Mouse (Mus musculus) limb, embryonic 12.5 days (tissue): ENCODE results near the gene Gm5737. TPM values are rescaled to one million over a fixed set of nuclear protein-coding genes. Genes with fewer than 3 reads are reported as not detected.

Experiments
- ATAC-seq: fragments of 200-750 bp; cut with Nextera tagmentation; 2 replicates; pipeline ENCODE4 v1.8.0; 2017; ENCODE audit warnings: low read depth, moderate TSS enrichment; ENCODE audit not compliant: insufficient number of reproducible peaks, insufficient read depth, low FRiP score, low TSS enrichment
- H3K27ac ChIP-seq: fragments of 300-500 bp; sonication (generic); 2 replicates; pipeline ENCODE4 v1.5.1; 2016; ENCODE audit warnings: mild to moderate bottlenecking, moderate library complexity
- H3K27me3 ChIP-seq: fragments of 300-500 bp; sonication (generic); 2 replicates; pipeline ENCODE4 v1.6.1; 2016; ENCODE audit warnings: mild to moderate bottlenecking, moderate library complexity
- H3K36me3 ChIP-seq: fragments of 300-500 bp; sonication (generic); 2 replicates; pipeline ENCODE4 v1.6.1; 2016; ENCODE audit warnings: mild to moderate bottlenecking, moderate library complexity
- H3K4me1 ChIP-seq: fragments of 300-500 bp; sonication (generic); replicated peaks from 2 replicates; pipeline ENCODE4 v1.6.1; 2016
- H3K4me2 ChIP-seq: fragments of 300-500 bp; sonication (generic); 2 replicates; pipeline ENCODE4 v1.6.1; 2016; ENCODE audit warnings: mild to moderate bottlenecking, moderate library complexity
- H3K4me3 ChIP-seq: fragments of 300-500 bp; sonication (generic); replicated peaks from 2 replicates; pipeline ENCODE4 v1.5.1; 2016; ENCODE audit warnings: mild to moderate bottlenecking
- H3K9ac ChIP-seq: fragments of 300-500 bp; sonication (generic); replicated peaks from 2 replicates; pipeline ENCODE4 v1.6.1; 2016; ENCODE audit warnings: mild to moderate bottlenecking, moderate library complexity
- H3K9me3 ChIP-seq: fragments of 300-500 bp; sonication (generic); 2 replicates; pipeline ENCODE4 v1.6.1; 2016; ENCODE audit warnings: mild to moderate bottlenecking, moderate library complexity
- WGBS: fragments of 180-500 bp; shearing (Covaris S2); methylation state at CpG from one replicate; pipeline ENCODE4 v1.1.7; 2016; 5-methylcytosine and 5-hydroxymethylcytosine counted together
- polyA plus RNA-seq: library from polyadenylated mRNA; unstranded; fragments of >200 nt; fragmentation: Nextera tagmentation; extraction: Ambion mirVana; gene quantifications from 2 replicates; pipeline ENCODE4 v1.2.1, GENCODE M21; 2016

Gene Gm5737
- polyA plus RNA-seq: not detected in 2 replicates

DNA sequence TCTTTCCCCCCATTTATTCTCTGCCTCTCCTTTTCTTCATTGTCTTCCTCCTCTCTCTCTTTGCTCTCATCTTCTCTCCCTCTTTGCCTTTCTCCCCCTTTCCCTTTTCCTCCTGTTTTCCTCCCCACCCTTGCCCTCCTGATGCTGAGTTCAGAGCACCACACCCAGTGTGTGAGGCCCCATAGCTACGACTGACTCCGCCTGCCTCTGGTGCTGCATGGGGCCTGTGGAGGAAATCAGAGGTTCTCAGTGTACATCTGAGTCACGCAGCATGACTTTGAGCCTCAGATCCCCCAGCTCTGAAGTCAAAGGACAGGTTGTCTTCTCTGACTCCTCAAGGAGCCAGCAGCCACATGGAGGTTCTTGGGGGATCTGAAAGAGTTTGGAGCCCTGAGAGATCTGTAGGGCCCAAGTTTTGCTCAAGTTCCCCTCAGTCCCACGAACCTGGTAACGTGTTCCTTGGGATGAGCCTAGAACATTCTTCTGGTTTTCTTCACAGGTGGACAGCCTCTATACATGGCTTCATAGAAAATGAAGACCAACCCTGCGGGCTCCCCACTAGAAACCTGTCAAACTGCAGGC lies at the start of gene Gm5737:
TSS of gene Gm5737 (plus strand) at position 532 of the 582 bp plus-strand sequence.
- WGBS: 80% methylated on average over 6 of the region's 6 CpGs
- peaks cover 4% of the 10 kb centered on the region for H3K4me1 ChIP-seq
- peaks cover 32% of the 10 kb centered on the region for H3K27me3 ChIP-seq

DNA sequence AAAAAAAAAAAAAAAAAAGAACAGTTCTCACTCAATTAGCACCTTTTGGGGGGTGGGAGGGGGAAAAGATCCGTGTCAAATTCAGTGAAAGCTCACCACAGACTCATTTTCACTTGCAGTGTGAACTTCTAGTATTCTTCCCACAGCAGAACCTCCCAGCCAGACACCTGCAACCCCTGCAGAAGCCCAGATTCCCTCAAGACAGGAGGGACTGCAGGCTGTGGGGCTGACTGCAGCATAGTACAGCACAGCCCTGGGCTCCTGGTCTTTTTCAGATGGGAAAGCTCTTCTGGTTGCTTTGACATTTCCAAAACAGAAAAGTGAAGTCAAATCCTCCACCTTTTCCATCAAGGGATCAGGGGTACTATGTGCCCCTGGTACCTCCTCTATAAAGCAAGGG lies 44.8 kb upstream of the Gm5737 start:
- Histone ChIP-seq H3K36me3 (no peaks in the 10 kb centered on the region), H3K9me3 (no peaks in the 10 kb centered on the region), H3K4me2 (no peak overlapping the region), H3K27me3 (no peaks in the 10 kb centered on the region; the same call in 1 of the 2 replicates), H3K4me1 (no peaks in the 10 kb centered on the region), H3K27ac (no peak overlapping the region), H3K4me3 (no peak overlapping the region), H3K9ac (no peak overlapping the region)
- ATAC-seq: no peak
- 11% methylated on average over 1 of the region's 1 CpGs for WGBS

More for the DNA sequence above, at the start of gene Gm5737:
- Histone ChIP-seq H3K9me3 (no peaks in the 10 kb centered on the region), H3K4me3 (no peak within 1 kb of the TSS), H3K9ac (no peak within 1 kb of the TSS), H3K36me3 (no peaks in the 10 kb centered on the region), H3K4me2 (no peak within 1 kb of the TSS), H3K27ac (no peak within 1 kb of the TSS)
- ATAC-seq: no peak

DNA sequence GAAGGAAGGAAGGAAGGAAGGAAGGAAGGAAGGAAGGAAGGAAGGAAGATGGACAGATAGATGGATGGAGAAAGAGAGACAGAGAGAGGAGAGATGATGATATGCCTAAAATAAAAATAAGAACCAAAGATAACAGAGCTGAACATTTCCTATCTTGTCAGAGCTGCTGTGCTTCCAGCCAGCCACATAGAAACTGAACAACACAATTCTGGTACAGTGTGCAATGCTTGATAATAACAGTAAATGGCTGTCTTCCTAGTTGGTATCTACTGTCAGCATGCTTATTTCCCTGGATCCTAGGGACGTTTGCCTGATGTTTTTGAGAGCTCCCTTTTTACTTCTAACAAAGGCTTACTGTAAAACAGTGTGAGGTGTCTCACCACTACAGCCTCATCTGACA lies 40.8 kb upstream of the Gm5737 start:
- WGBS: 58% methylated on average over 1 of the region's 1 CpGs
- no peaks in the 10 kb centered on the region for H3K4me1 ChIP-seq
- no peak overlapping the region for H3K4me2 ChIP-seq
- H3K9ac ChIP-seq: no peak overlapping the region
- no peaks in the 10 kb centered on the region; the same call in 1 of the 2 replicates for H3K27me3 ChIP-seq
- H3K4me3 ChIP-seq: no peak overlapping the region
- H3K27ac ChIP-seq: no peak overlapping the region
- no peaks in the 10 kb centered on the region for H3K9me3 ChIP-seq
- no peak for ATAC-seq
- no peaks in the 10 kb centered on the region for H3K36me3 ChIP-seq

DNA sequence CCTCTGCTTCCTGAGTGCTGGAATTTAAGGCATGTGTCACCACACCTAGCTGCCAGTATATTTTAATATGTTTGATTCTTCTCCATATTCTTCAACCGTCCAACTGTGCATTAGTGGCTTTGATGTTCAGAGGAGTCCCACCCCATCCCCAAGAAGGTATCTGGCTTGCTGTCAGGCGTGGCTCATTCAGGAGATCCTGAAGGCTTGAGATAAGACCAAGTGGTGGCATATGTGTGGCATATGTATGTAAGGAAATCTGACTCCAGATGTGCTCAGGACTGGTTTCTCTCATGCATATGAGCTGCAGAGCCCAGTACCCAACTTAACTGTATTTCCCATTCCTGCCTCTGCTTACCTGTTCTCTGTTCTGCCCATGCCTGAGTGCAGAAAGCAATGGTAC lies 34.2 kb upstream of the Gm5737 start:
- no peak overlapping the region for H3K4me3 ChIP-seq
- ATAC-seq: no peak
- whole genome bisulfite sequencing: 67% methylated on average over 2 of the region's 2 CpGs

DNA sequence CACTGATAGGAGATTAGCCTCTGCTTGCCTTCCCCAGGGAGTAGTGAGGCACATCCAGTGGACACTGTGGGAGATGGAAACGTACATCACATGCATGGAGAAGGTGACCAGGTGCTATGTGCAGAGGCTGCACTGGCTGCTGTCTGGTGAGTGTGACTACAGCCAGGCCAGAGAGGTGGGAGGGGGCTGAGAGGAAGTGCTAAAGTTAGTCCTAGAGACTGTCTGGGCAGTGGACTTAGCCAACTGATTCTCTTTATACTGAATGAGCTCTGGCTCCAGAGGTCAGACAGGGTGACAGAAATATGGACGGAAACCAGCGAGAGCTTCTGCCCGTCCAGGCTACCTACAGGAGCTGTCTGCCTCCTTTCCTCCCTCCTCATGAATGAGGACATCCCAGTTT lies 16.6 kb upstream of the Gm5737 start:
- Histone ChIP-seq H3K9ac (no peak overlapping the region), H3K4me3 (no peak overlapping the region), H3K4me1 (no peaks in the 10 kb centered on the region), H3K4me2 (no peak overlapping the region), H3K36me3 (no peaks in the 10 kb centered on the region), H3K27me3 (no peaks in the 10 kb centered on the region; the same call in 1 of the 2 replicates), H3K27ac (no peak overlapping the region), H3K9me3 (no peaks in the 10 kb centered on the region)
- WGBS: 66% methylated on average over 4 of the region's 4 CpGs
- ATAC-seq: no peak

More for the DNA sequence above, 34.2 kb upstream of the Gm5737 start:
- Histone ChIP-seq H3K9ac (no peak overlapping the region), H3K36me3 (no peaks in the 10 kb centered on the region), H3K4me2 (no peak overlapping the region), H3K27me3 (peaks cover 6% of the 10 kb centered on the region; the same call in 1 of the 2 replicates), H3K4me1 (no peaks in the 10 kb centered on the region), H3K9me3 (no peaks in the 10 kb centered on the region), H3K27ac (no peak overlapping the region)

DNA sequence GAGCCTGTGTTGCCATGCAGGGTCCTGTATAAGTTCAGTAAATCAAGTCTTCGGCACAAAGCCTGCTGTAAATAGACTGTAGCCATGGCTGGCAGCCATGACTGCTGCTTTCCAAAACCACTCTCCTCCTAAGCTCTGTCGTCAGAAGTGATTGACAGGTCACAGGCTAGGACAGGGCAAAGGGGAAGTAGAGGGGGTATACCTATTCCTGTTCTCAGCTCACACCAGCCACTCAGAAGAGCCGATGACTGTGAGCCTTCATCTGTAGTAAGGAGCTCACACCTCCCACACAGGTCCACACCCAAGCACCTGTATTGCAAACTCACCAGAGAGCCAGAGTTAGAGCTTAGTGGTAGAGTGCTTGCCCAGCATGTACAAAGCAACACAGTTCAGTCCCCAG lies 15.8 kb upstream of the Gm5737 start:
- no peak overlapping the region for H3K9ac ChIP-seq
- no peaks in the 10 kb centered on the region for H3K4me1 ChIP-seq
- no peak overlapping the region for H3K4me3 ChIP-seq
- WGBS: 83% methylated on average over 3 of the region's 3 CpGs
- H3K4me2 ChIP-seq: no peak overlapping the region
- H3K36me3 ChIP-seq: no peaks in the 10 kb centered on the region
- H3K27me3 ChIP-seq: no peaks in the 10 kb centered on the region; the same call in 1 of the 2 replicates
- ATAC-seq: no peak; the same call in 1 of the 2 replicates
- no peak overlapping the region for H3K27ac ChIP-seq
- no peaks in the 10 kb centered on the region for H3K9me3 ChIP-seq

DNA sequence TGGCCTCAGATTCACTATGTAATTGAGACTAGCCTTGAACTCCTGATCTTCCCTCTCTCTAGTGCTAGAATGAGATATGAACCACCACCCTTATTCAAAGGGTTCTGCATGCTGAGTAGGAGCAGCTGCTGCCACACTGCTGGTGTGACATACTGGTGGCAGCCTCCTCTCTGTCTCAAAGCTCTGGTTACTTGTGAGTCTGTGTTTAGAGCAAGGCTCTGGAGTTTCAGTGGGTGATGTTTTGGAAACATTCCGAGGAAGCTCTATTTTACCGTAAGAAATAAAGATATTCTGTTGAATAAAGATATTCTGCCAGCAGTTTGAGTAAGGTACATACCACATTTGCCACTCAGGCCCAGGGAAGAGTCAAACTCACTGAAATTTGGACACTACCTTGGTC lies 8.9 kb upstream of the Gm5737 start:
- ATAC-seq: no peak
- Histone ChIP-seq H3K4me1 (no peaks in the 10 kb centered on the region), H3K9ac (no peak overlapping the region), H3K4me3 (no peak overlapping the region), H3K27me3 (peaks cover 4% of the 10 kb centered on the region; the same call in 1 of the 2 replicates), H3K27ac (no peak overlapping the region), H3K4me2 (no peak overlapping the region), H3K36me3 (no peaks in the 10 kb centered on the region), H3K9me3 (no peaks in the 10 kb centered on the region)
- WGBS: 96% methylated on average over 2 of the region's 2 CpGs

DNA sequence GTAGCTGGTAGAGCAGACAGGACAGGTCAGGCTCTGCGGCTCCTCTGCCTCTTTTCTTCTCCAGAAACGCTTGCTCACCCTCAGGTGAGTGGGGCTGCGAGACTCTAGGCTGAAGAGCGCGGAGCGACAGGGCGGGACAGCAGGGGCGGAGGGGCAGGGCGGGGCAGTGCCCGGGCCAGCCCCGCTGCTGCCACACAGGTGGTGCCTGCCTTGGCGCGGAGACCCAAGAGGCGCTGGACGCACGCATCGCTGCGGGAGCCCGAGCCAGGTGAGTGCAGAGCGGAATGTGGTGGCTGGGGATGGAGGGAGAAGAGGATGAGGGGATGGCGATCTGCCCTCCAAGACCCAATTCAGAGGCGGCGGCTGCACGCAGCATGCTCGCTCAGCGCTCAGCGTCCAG lies 2.5 kb upstream of the Gm5737 start:
- Histone ChIP-seq H3K9ac (peak overlapping the region; percentile 40; the same call in 1 of the 2 replicates), H3K27ac (no peak overlapping the region)
- WGBS: 4% methylated on average over 27 of the region's 27 CpGs

DNA sequence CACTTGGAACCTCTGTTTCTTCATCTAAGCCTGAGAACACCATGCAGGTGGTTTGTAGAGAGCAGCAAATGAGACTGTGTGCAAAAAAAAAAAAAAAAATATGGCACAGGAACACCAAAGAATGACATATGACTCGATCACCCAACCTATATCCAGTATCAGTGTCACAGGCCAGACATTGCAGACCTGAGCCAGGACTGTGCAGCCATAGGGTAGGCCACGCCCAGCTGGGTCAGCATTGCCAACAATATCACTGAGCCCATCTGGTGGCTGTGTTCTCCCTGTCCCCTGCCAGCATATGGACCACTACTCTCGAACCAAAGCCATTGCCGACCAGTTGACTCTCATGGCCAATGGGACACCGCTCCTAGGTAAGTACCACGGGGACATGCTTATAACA lies 5.4 kb downstream of the Gm5737 start:
- Histone ChIP-seq H3K4me3 (no peak overlapping the region), H3K27ac (no peak overlapping the region), H3K4me2 (no peak overlapping the region), H3K36me3 (no peaks in the 10 kb centered on the region), H3K27me3 (no peaks in the 10 kb centered on the region), H3K9me3 (no peaks in the 10 kb centered on the region), H3K4me1 (no peaks in the 10 kb centered on the region), H3K9ac (no peak overlapping the region)
- no peak for ATAC-seq
- WGBS: 89% methylated on average over 6 of the region's 6 CpGs

More for the DNA sequence above, 2.5 kb upstream of the Gm5737 start:
- no peak for ATAC-seq
- Histone ChIP-seq H3K36me3 (no peaks in the 10 kb centered on the region), H3K9me3 (no peaks in the 10 kb centered on the region), H3K4me3 (peak overlapping the region; percentile 37), H3K4me1 (peaks cover 4% of the 10 kb centered on the region), H3K4me2 (peak overlapping the region; percentile 66), H3K27me3 (peaks cover 32% of the 10 kb centered on the region)

DNA sequence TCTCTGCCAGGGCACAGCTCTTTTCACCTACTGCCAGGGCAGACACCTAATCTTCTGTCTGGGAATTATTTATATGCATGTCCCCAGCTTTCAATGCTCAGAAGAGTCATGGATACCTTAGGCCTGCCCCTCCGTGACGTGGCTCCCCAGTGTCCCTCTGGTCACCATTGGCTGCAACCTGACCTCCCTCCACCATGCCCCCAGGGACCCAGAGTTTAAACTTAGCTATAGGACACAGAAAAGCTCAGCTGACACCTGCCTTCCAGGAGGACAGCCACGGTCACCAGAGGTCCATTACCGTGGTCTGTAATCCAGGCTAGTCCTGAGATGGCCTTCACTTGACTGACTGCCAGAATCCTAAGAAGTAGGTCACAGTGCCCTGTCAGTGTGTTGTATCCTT lies 7.2 kb downstream of the Gm5737 start:
- Histone ChIP-seq H3K4me1 (no peaks in the 10 kb centered on the region), H3K4me3 (no peak overlapping the region), H3K9me3 (no peaks in the 10 kb centered on the region), H3K27me3 (no peaks in the 10 kb centered on the region), H3K9ac (no peak overlapping the region), H3K27ac (no peak overlapping the region), H3K4me2 (no peak overlapping the region), H3K36me3 (no peaks in the 10 kb centered on the region)
- WGBS: 78% methylated on average over 4 of the region's 4 CpGs
- no peak for ATAC-seq

DNA sequence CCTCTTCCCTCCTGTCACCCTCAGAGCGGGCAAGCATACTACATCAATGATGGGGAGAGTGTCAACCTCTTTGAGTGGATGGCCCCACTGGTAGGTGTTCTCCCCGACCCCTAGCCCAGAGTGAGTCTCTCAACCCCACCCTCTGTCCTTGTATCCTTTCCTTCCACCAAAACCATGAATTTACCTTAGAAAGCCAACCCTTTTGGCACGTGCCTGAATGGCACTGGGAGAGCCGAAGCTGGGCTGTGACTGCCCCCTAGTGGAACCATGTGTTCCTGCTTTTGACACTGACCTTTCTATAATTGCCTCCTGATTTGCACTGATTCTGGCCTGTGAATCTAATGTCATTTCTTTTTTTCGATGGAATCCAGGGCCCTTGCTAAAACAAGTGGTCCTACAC lies 11.1 kb downstream of the Gm5737 start:
- Histone ChIP-seq H3K9me3 (no peaks in the 10 kb centered on the region), H3K4me1 (no peaks in the 10 kb centered on the region), H3K27me3 (peaks cover 3% of the 10 kb centered on the region; the same call in 1 of the 2 replicates), H3K9ac (no peak overlapping the region), H3K36me3 (no peaks in the 10 kb centered on the region), H3K27ac (no peak overlapping the region), H3K4me3 (no peak overlapping the region), H3K4me2 (no peak overlapping the region)
- ATAC-seq: peak; percentile 72; the same call in 1 of the 2 replicates
- WGBS: 21% methylated on average over 5 of the region's 5 CpGs

DNA sequence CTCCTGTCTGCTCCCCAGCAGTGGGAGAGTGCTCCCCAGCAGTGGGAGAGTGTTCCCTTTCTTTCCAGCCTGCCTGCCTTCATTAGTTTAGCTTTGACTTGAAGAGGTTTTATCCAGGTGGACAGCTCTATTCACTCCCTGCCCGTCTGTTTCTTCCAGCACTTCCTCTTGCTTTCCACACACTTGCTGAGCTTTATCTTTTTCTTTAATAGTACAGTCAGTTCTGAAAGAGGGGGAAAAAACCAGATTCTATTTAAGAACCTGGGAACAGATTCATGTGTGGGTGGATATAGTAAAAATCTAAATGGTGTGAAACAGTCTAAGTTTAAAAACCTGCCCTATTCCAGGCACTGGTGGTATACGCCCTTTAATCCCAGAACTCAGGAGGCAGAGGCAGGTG lies 12.9 kb downstream of the Gm5737 start:
- Histone ChIP-seq H3K36me3 (no peaks in the 10 kb centered on the region), H3K9ac (no peak overlapping the region), H3K27ac (no peak overlapping the region), H3K9me3 (no peaks in the 10 kb centered on the region), H3K4me2 (no peak overlapping the region), H3K4me3 (no peak overlapping the region), H3K4me1 (no peaks in the 10 kb centered on the region), H3K27me3 (peaks cover 15% of the 10 kb centered on the region)
- 61% methylated on average over 2 of the region's 2 CpGs for WGBS
- ATAC-seq: no peak
